Mouse (Mus musculus) thymus, adult 2 months (tissue): ENCODE measurements around the gene Dennd2a. TPM values are rescaled to one million over a fixed set of nuclear protein-coding genes. Genes with fewer than 3 reads are reported as not detected.

Experiments
- DNase-seq: peaks from one replicate; pipeline ENCODE4 v3.0.0; 2021
- H3K27ac ChIP-seq: fragments of 200-500 bp; 2 replicates; pipeline ENCODE4 v1.5.1; 2012; ENCODE audit warnings: low read length, control low read depth; ENCODE audit not compliant: control insufficient read depth, insufficient read depth
- H3K27me3 ChIP-seq: fragments of 200-500 bp; 2 replicates; pipeline ENCODE4 v1.6.1; 2012; ENCODE audit warnings: mild to moderate bottlenecking, low read length, moderate library complexity, mixed read lengths; ENCODE audit not compliant: control insufficient read depth, insufficient read depth
- H3K36me3 ChIP-seq: fragments of 200-500 bp; 2 replicates; pipeline ENCODE4 v1.6.1; 2012; ENCODE audit warnings: mild to moderate bottlenecking, low read length, moderate library complexity; ENCODE audit not compliant: control insufficient read depth, insufficient read depth
- H3K4me1 ChIP-seq: fragments of 200-500 bp; replicated peaks from 2 replicates; pipeline ENCODE4 v1.6.1; 2012; ENCODE audit warnings: low read length; ENCODE audit not compliant: control insufficient read depth, insufficient read depth
- H3K4me3 ChIP-seq: fragments of 200-500 bp; 2 replicates; pipeline ENCODE4 v1.5.1; 2012; ENCODE audit warnings: mild to moderate bottlenecking, low read length, control low read depth, moderate library complexity; ENCODE audit not compliant: control insufficient read depth, insufficient read depth
- CTCF ChIP-seq: fragments of 200-500 bp; IDR thresholded peaks from 2 replicates; pipeline ENCODE4 v1.5.1; 2012; ENCODE audit warnings: mild to moderate bottlenecking, control low read depth, low read length, moderate library complexity, borderline replicate concordance; ENCODE audit not compliant: control insufficient read depth, poor library complexity, insufficient read depth; ENCODE audit errors: extremely low read depth
- POLR2A ChIP-seq: fragments of 200-500 bp; IDR thresholded peaks from 2 replicates; pipeline ENCODE4 v1.6.1; 2012; ENCODE audit warnings: mild to moderate bottlenecking, low read length, control low read depth, moderate library complexity; ENCODE audit not compliant: control insufficient read depth, poor library complexity, insufficient read depth; ENCODE audit errors: extremely low read depth
- WGBS: fragments of 180-500 bp; shearing (Covaris S2); methylation state at CpG from one replicate; pipeline ENCODE4 v1.1.7; 2018; 5-methylcytosine and 5-hydroxymethylcytosine counted together
- polyA plus RNA-seq: library from polyadenylated mRNA; depleted of rRNA; stranded (reverse); fragments of >200 nt; gene quantifications from 2 replicates; pipeline ENCODE4 v1.2.3, GENCODE M21; 2012

The Dennd2a gene
- polyA plus RNA-seq, 1 experiment = 3.2 TPM

DNA sequence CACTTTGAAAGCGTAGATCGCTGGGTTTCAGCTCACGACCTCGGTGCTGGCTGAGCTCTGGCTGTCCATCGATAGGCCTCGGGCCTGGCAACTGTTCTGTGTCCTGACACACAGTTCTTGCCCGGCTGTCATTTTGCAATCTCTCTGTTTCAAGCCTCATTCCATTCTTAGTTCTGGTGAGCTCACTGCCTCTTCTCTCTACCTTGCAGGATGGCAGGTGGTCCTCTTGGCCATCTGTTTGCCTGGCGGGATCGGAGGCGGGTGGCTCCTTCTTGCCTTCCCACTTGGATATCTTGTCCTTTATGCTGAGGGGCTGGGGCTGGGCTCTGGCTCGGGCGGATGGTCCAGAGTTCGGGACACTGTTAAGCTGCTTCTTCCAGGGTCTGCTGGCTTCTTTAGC lies 34.5 kb downstream of the Dennd2a start:
- no peaks in the 10 kb centered on the region for H3K36me3 ChIP-seq
- TF ChIP-seq POLR2A (no peak), CTCF (no peak)
- H3K4me3 ChIP-seq = no peak overlapping the region
- no peak for DNase-seq
- H3K4me1 ChIP-seq = peaks cover 10% of the 10 kb centered on the region; the same call in 1 of the 2 replicates
- H3K27ac ChIP-seq = no peak overlapping the region
- H3K27me3 ChIP-seq = no peaks in the 10 kb centered on the region
- 96% methylated on average over 13 of the region's 13 CpGs for WGBS

GRCm38 (mm10) chr6:39522425-39522824 lies 35.2 kb downstream of the Dennd2a start:
- WGBS = 21% methylated on average over 5 of the region's 5 CpGs
- Histone ChIP-seq H3K27ac (no peak overlapping the region), H3K4me3 (no peak overlapping the region), H3K27me3 (no peaks in the 10 kb centered on the region), H3K4me1 (peaks cover 9% of the 10 kb centered on the region; the same call in 1 of the 2 replicates), H3K36me3 (no peaks in the 10 kb centered on the region)
- no peak for DNase-seq
- TF ChIP-seq POLR2A (no peak), CTCF (no peak)

- H3K4me1 ChIP-seq = no peaks in the 10 kb centered on the region
Measured at GRCm38 (mm10) chr6:39515739-39516131, 41.9 kb downstream of the Dennd2a start.

DNA sequence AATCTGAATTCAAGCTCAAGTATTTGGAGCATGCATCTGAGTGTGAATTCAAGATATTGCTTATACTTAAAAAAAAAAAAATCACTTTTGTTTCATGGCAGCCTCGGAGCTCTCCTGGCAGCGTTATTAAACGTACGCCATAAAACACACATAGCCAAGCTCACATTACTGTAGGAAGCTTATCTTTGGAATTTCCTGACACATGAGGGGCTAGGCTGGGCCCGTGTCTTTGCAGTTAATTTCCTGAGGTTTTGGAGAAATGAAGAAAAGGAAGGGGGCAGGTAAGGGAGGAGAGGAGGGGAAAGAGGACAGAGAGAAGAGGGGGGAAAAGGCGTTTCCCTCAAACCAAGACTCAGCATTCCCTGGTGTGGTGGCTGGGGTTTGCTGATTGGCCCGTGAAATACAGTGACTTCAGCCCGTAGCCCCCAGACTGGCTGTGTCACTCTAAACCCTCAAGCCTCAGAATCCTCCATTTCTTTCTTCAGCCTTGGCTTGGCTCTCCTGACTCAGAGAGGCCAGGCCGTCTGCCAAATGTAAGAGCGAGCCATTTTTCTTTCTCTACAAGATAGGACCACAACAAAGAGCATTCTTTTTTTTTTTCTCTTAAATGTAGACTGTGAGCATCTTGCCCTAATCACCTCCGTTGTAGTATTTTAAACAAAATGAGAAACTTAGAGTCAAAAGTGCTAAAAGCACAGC lies 42.5 kb downstream of the Dennd2a start:
- Histone ChIP-seq H3K4me1 (no peaks in the 10 kb centered on the region), H3K27me3 (no peaks in the 10 kb centered on the region), H3K27ac (no peak overlapping the region), H3K36me3 (no peaks in the 10 kb centered on the region), H3K4me3 (no peak overlapping the region)
- 37% methylated on average over 11 of the region's 11 CpGs for WGBS
- no peak for DNase-seq
- TF ChIP-seq POLR2A (no peak), CTCF (no peak)

More at GRCm38 (mm10) chr6:39515739-39516131, 41.9 kb downstream of the Dennd2a start:
- no peak for DNase-seq
- no peaks in the 10 kb centered on the region for H3K36me3 ChIP-seq
- no peaks in the 10 kb centered on the region for H3K27me3 ChIP-seq
- no peak for TF ChIP-seq POLR2A
- TF ChIP-seq CTCF = no peak
- H3K27ac ChIP-seq = no peak overlapping the region
- 84% methylated on average over 6 of the region's 6 CpGs for WGBS
- H3K4me3 ChIP-seq = no peak overlapping the region

DNA sequence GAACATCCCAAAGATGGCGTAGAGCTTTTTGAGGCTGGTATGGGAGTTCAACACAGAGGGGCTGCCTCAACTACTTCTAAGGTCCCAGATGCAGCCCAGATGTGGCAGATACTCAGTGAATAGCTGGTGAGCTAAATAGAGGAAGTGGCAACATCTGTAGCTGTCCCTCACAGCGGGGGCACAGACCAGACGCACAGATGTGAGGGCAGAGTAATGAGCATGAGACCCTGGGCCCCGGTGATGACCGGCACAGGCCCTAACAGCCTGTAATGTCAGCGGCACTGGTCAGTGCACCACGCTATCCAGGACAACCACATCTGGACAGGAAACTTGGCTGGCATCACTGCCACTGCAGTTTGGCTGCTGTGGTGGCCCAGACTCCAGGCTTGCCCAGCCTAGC lies 54.2 kb downstream of the Dennd2a start:
- WGBS = 65% methylated on average over 7 of the region's 7 CpGs
- TF ChIP-seq CTCF = no peak
- no peak for TF ChIP-seq POLR2A
- Histone ChIP-seq H3K4me1 (no peaks in the 10 kb centered on the region), H3K4me3 (no peak overlapping the region), H3K27me3 (no peaks in the 10 kb centered on the region), H3K27ac (no peak overlapping the region), H3K36me3 (no peaks in the 10 kb centered on the region)
- DNase-seq = no peak

DNA sequence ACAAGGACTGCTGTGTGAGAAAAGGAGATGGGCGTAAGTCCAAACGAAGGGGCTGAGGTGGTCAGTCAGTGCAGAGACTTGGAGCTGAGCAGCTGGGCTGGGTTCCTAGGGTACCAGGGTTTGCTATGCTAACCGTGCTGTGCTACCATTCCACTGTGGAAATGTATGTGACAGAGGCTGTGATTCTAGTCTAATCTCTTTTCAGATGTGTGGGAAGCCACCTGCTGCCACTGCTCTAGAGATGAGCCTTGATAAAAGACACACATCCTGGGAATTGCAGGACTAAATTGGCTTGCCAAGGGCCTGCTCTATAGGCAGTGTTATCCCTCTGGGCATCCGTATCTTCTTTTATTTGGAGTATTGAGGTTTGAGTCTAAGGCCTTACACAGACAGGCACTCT lies 60.5 kb downstream of the Dennd2a start:
- Histone ChIP-seq H3K36me3 (no peaks in the 10 kb centered on the region), H3K4me3 (no peak overlapping the region), H3K4me1 (no peaks in the 10 kb centered on the region), H3K27me3 (no peaks in the 10 kb centered on the region), H3K27ac (no peak overlapping the region)
- DNase-seq = no peak
- TF ChIP-seq POLR2A = no peak
- 97% methylated on average over 4 of the region's 4 CpGs for WGBS
